Mouse (Mus musculus): ENCODE data around the gene Uvrag. TPM values are rescaled to one million over a fixed set of nuclear protein-coding genes. Genes with fewer than 3 reads are reported as not detected.
"Not testable (repeated sequence)": the region's sequence is repeated elsewhere in the genome, so short reads cannot be mapped to it uniquely, and the experiment has no call there.

Uvrag gene
- polyA plus RNA-seq, 1 experiment = 40.2 TPM

DNA sequence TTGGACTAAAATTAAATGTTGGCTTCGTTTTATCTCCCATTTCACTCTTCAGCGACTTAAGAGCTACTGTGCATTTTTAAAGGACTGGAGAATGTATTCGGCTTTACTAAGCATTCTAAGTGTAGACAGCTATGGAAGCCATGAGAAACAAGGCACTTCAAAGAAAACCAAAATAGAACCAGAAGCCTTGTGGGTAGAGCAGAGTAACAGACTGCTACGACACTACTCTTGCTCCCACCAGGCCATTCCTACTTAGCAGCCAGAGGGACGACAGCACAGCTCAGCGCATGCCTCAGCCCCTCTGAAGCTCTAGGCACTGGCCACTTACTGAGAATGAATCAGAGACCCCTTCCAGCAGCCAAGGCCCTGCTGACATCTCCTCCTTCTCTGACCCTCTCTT is 155.5 kb downstream of the Uvrag start:
- TF ChIP-seq CTCF (IDR thresholded peaks at IDR 0.05; ENCODE audit: borderline replicate concordance, insufficient read depth, low read length) (no peak), POLR2A (IDR thresholded peaks at IDR 0.05; ENCODE audit: low read depth, low read length) (no peak)
- Histone ChIP-seq H3K27ac (ENCODE audit: insufficient read depth, low read length) (no peak overlapping the region), H3K4me1 (ENCODE audit: control insufficient read depth, insufficient read depth, low read length) (no peaks in the 10 kb centered on the region; the same call in 1 of the 2 replicates), H3K4me3 (ENCODE audit: insufficient read depth, low read length) (no peak overlapping the region)

DNA sequence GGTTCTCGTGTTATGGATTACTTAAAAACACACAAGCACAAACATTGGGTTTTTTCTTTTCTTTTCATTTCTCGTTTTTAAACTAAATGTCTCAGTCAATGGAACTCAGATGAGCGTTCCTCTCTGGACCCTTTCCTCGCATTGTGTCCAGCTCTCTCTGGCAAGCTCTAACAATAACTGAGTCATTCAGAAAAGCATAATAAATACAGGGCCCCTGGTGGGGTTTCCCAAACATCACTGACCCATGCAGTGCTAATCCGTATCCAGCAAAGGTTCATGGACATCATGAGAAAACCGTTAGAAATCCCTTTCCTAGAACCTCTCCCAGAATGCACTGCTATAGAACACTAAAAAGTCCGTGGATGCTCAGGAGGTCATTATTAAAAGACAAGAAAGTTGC is 156.6 kb downstream of the Uvrag start:
- no peak overlapping the region for H3K27ac ChIP-seq (ENCODE audit: insufficient read depth, low read length)

DNA sequence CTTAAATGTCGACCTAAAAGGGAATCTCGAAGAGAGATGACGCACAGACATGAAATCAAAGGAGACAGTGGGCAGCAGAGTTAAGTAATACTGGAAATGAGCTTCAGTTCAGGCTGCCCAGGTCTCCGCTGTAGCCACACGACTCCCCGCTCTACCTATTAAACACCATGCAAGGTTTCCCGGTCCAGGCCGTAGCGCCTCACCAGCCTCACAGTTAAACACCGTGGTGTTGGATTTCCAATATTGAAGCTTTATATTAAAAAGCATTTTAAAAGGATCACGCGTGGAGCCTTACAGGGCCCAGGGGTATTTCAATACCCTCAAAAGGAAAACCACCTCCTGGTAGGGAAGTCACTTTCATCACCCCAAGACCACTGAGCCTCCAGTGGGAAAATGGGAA is 157.9 kb downstream of the Uvrag start:
- Histone ChIP-seq H3K27ac (ENCODE audit: insufficient read depth, low read length) (no peak overlapping the region), H3K4me1 (ENCODE audit: control insufficient read depth, insufficient read depth, low read length) (no peaks in the 10 kb centered on the region; the same call in 1 of the 2 replicates), H3K4me3 (ENCODE audit: insufficient read depth, low read length) (no peak overlapping the region)
- TF ChIP-seq CTCF (IDR thresholded peaks at IDR 0.05; ENCODE audit: borderline replicate concordance, insufficient read depth, low read length) (no peak), POLR2A (IDR thresholded peaks at IDR 0.05; ENCODE audit: low read depth, low read length) (no peak)

More for the DNA sequence above, 156.6 kb downstream of the Uvrag start:
- H3K4me1 ChIP-seq (ENCODE audit: control insufficient read depth, insufficient read depth, low read length) = no peaks in the 10 kb centered on the region; the same call in 1 of the 2 replicates
- TF ChIP-seq CTCF (IDR thresholded peaks at IDR 0.05; ENCODE audit: borderline replicate concordance, insufficient read depth, low read length) = no peak
- no peak overlapping the region for H3K4me3 ChIP-seq (ENCODE audit: insufficient read depth, low read length)

DNA sequence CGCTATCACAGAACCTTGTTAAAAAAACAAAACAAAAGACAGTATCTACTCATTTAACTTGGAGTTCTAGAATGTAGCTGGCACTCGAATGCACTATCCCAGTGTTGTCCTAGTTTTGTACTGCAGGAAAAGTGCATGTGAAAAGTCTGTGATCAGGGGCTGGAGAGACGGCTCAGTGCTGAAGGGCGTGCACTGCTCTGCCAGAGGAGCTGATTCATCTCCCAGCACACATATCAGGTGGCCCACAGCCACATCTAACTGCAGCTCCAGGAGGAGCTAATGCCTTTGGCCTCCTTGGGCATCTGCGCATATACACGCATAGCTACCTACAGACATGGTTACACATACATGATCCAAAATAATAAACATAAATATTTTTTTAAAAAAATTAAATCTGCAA is 159.5 kb downstream of the Uvrag start:
- Histone ChIP-seq H3K4me3 (ENCODE audit: insufficient read depth, low read length) (no peak overlapping the region), H3K27ac (ENCODE audit: insufficient read depth, low read length) (no peak overlapping the region), H3K4me1 (ENCODE audit: control insufficient read depth, insufficient read depth, low read length) (peaks cover 4% of the 10 kb centered on the region; the same call in 1 of the 2 replicates)
- TF ChIP-seq POLR2A (IDR thresholded peaks at IDR 0.05; ENCODE audit: low read depth, low read length) (no peak), CTCF (IDR thresholded peaks at IDR 0.05; ENCODE audit: borderline replicate concordance, insufficient read depth, low read length) (no peak)

GRCm38 (mm10) chr7:98976839-98977457 is 164.0 kb downstream of the Uvrag start:
- Histone ChIP-seq H3K4me1 (ENCODE audit: control insufficient read depth, insufficient read depth, low read length) (peaks cover 12% of the 10 kb centered on the region; the same call in 1 of the 2 replicates), H3K27ac (ENCODE audit: insufficient read depth, low read length) (peak overlapping the region; percentile 25; the same call in 1 of the 2 replicates), H3K4me3 (ENCODE audit: insufficient read depth, low read length) (no peak overlapping the region)
- TF ChIP-seq CTCF (IDR thresholded peaks at IDR 0.05; ENCODE audit: borderline replicate concordance, insufficient read depth, low read length) (no peak), POLR2A (IDR thresholded peaks at IDR 0.05; ENCODE audit: low read depth, low read length) (no peak)

DNA sequence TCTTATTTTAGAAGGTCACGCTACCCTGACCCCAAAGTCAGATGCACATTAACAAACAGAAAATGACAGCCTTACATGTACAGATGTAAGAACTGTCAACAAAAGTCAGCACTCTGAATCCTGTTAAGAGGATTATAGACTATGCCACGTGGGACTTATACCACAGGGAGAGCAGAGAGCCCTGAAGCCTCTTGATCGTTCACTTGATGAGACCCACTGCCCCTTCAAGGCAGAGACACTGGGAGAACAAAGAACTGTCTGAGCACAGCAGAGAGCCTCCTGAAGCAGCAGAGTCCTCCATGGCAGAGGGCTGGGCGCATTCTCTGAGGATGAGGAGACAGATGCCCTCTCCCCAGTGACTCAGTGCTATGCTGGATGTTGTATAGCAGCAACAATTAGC is 166.4 kb downstream of the Uvrag start:
- TF ChIP-seq CTCF (IDR thresholded peaks at IDR 0.05; ENCODE audit: borderline replicate concordance, insufficient read depth, low read length) = no peak
- TF ChIP-seq POLR2A (IDR thresholded peaks at IDR 0.05; ENCODE audit: low read depth, low read length) = no peak
- H3K4me3 ChIP-seq (ENCODE audit: insufficient read depth, low read length) = no peak overlapping the region
- H3K4me1 ChIP-seq (ENCODE audit: control insufficient read depth, insufficient read depth, low read length) = peaks cover 12% of the 10 kb centered on the region; the same call in 1 of the 2 replicates
- H3K27ac ChIP-seq (ENCODE audit: insufficient read depth, low read length) = no peak overlapping the region; the same call in 1 of the 2 replicates

GRCm38 (mm10) chr7:98970721-98971120 is 170.2 kb downstream of the Uvrag start:
- Histone ChIP-seq H3K4me3 (ENCODE audit: insufficient read depth, low read length) (no peak overlapping the region), H3K4me1 (ENCODE audit: control insufficient read depth, insufficient read depth, low read length) (peaks cover 25% of the 10 kb centered on the region), H3K27ac (ENCODE audit: insufficient read depth, low read length) (peak overlapping the region; percentile 54; the same call in 1 of the 2 replicates)
- TF ChIP-seq CTCF (IDR thresholded peaks at IDR 0.05; ENCODE audit: borderline replicate concordance, insufficient read depth, low read length) = no peak
- no peak for TF ChIP-seq POLR2A (IDR thresholded peaks at IDR 0.05; ENCODE audit: low read depth, low read length)

DNA sequence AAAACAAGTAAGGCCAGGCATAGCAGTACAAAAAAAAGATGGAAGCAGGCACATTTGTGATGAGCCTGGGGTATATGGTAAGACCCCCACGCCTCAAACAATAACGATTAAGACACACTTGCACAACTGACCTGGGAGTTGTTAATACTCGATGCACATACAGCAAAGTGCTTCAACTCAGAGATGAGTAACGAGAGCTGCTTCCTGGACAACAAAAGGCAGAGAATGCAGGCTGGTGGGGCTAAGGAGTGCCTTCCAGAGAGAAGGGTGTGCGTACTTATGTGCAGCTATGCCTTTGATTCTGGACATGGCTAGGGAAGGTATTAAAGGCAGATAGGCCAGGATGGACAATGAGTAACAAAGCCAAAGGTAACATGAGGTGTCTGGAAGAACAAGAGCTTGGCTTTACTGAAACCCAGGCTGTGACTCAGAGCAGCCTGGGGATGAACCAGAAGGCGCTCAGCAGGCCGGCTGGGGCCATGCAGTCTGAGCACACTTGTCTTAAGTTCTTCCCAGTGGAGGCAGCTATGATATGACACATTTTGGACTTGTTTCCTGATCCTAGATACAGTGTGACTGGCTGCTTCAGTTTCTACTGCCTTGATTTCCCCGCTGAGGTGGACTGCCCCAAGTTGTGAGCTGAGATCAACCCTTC is 172.1 kb downstream of the Uvrag start:
- Histone ChIP-seq H3K27ac (ENCODE audit: insufficient read depth, low read length) (peak overlapping the region; percentile 37; the same call in 1 of the 2 replicates), H3K4me1 (ENCODE audit: control insufficient read depth, insufficient read depth, low read length) (peaks cover 18% of the 10 kb centered on the region), H3K4me3 (ENCODE audit: insufficient read depth, low read length) (no peak overlapping the region)
- TF ChIP-seq CTCF (IDR thresholded peaks at IDR 0.05; ENCODE audit: borderline replicate concordance, insufficient read depth, low read length) = no peak
- no peak for TF ChIP-seq POLR2A (IDR thresholded peaks at IDR 0.05; ENCODE audit: low read depth, low read length)

DNA sequence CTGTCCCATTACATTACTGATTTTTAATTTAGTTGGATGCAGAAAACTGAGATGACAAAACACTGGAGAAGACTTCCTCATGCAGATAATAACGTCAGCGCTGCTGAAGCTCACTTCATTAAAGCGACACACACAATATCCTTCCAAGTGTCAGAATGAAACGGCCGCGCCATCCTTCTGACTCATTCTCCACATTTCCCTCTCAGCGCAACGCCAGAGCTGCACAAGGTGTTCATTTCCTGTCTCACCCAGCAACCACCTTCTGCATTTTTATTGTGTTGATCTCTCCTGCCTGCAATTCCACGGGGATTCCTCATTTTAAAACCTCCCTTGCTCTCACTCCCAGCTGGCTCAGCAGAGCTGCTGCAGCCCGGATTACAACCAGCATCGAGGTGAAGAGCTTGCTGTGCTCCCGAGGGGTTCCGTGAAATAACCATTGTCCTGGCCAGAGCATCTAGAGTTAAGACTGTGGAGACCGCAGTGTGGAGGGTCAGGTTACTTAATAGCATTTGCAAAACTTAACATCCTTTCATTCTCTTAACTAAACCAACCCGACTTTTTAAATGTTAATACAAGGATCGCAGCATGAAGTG is 172.8 kb downstream of the Uvrag start:
- peak overlapping the region; percentile 50; the same call in 1 of the 2 replicates for H3K27ac ChIP-seq (ENCODE audit: insufficient read depth, low read length)
- H3K4me3 ChIP-seq (ENCODE audit: insufficient read depth, low read length) = no peak overlapping the region
- no peak for TF ChIP-seq CTCF (IDR thresholded peaks at IDR 0.05; ENCODE audit: borderline replicate concordance, insufficient read depth, low read length)
- TF ChIP-seq POLR2A (IDR thresholded peaks at IDR 0.05; ENCODE audit: low read depth, low read length) = no peak
- peaks cover 18% of the 10 kb centered on the region for H3K4me1 ChIP-seq (ENCODE audit: control insufficient read depth, insufficient read depth, low read length)

GRCm38 (mm10) chr7:98967672-98968071 is 173.3 kb downstream of the Uvrag start:
- Histone ChIP-seq H3K4me3 (ENCODE audit: insufficient read depth, low read length) (no peak overlapping the region), H3K27ac (ENCODE audit: insufficient read depth, low read length) (peak overlapping the region; percentile 50; the same call in 1 of the 2 replicates), H3K4me1 (ENCODE audit: control insufficient read depth, insufficient read depth, low read length) (peaks cover 22% of the 10 kb centered on the region)
- TF ChIP-seq POLR2A (IDR thresholded peaks at IDR 0.05; ENCODE audit: low read depth, low read length) = no peak

- not testable (repeated sequence) for H3K27ac ChIP-seq (ENCODE audit: insufficient read depth, low read length); H3K4me3 ChIP-seq (ENCODE audit: insufficient read depth, low read length)
- peaks cover 16% of the 10 kb centered on the region for H3K4me1 ChIP-seq (ENCODE audit: control insufficient read depth, insufficient read depth, low read length)
Observed at GRCm38 (mm10) chr7:98963581-98963980, 177.4 kb downstream of the Uvrag start.
